Mouse (Mus musculus) MEL (cell line): ENCODE data around the gene Mrpl11.

Experiments used
- CHD2 ChIP-seq: IDR thresholded peaks from 2 replicates; pipeline ENCODE4 v1.6.1; 2011; ENCODE audit warnings: low read length, improper control_type of control experiment
- CTCF ChIP-seq, 3 experiments: IDR thresholded peaks in 2 of 3; conservative IDR thresholded peaks in 1 of 3; 2 replicates each; pipeline ENCODE4 v1.5.1; 2011 to 2012; ENCODE audit warnings: low read length in 3 of 3, low read depth in 2 of 3, mild to moderate bottlenecking in 2 of 3, improper control_type of control experiment in 1 of 3, inconsistent platforms in 1 of 3, mixed read lengths in 1 of 3, moderate library complexity in 1 of 3; ENCODE audit not compliant: control insufficient read depth in 1 of 3, insufficient read depth in 1 of 3, poor library complexity in 1 of 3, severe bottlenecking in 1 of 3
- ELF1 ChIP-seq: IDR thresholded peaks from 2 replicates; pipeline ENCODE4 v1.6.1; 2014; ENCODE audit warnings: low read depth, mild to moderate bottlenecking, inconsistent platforms, low read length, improper control_type of control experiment, moderate library complexity
- ETS1 ChIP-seq: IDR thresholded peaks from 2 replicates; pipeline ENCODE4 v1.6.1; 2012; ENCODE audit warnings: low read depth, mild to moderate bottlenecking, inconsistent platforms, low read length, improper control_type of control experiment, moderate library complexity
- GATA1 ChIP-seq: IDR thresholded peaks from 2 replicates; pipeline ENCODE4 v1.6.1; 2011; ENCODE audit warnings: low read depth, low read length, improper control_type of control experiment
- HCFC1 ChIP-seq: IDR thresholded peaks from 2 replicates; pipeline ENCODE4 v1.6.1; 2012; ENCODE audit warnings: low read depth, mild to moderate bottlenecking, inconsistent platforms, low read length, improper control_type of control experiment, moderate library complexity
- MAFK ChIP-seq: IDR thresholded peaks from 2 replicates; pipeline ENCODE4 v1.6.1; 2011; ENCODE audit warnings: low read depth, mild to moderate bottlenecking, low read length, improper control_type of control experiment, borderline replicate concordance
- MAX ChIP-seq: IDR thresholded peaks from 2 replicates; pipeline ENCODE4 v1.6.1; 2011; ENCODE audit warnings: low read length, improper control_type of control experiment
- MAZ ChIP-seq: IDR thresholded peaks from 2 replicates; pipeline ENCODE4 v1.6.1; 2012; ENCODE audit warnings: low read depth, mild to moderate bottlenecking, inconsistent platforms, low read length, improper control_type of control experiment
- NELFE ChIP-seq: IDR thresholded peaks from 2 replicates; pipeline ENCODE4 v1.6.1; 2011; ENCODE audit warnings: low read depth, low read length, improper control_type of control experiment
- POLR2A ChIP-seq, 2 experiments: IDR thresholded peaks; 2 replicates each; pipeline ENCODE4 v1.6.1; 2011 to 2012; ENCODE audit warnings: low read length in 2 of 2, mild to moderate bottlenecking in 2 of 2, control low read depth in 1 of 2, improper control_type of control experiment in 1 of 2, low read depth in 1 of 2, moderate library complexity in 1 of 2; ENCODE audit not compliant: control insufficient read depth in 1 of 2, insufficient read depth in 1 of 2, poor library complexity in 1 of 2
- TAL1 ChIP-seq: IDR thresholded peaks from 2 replicates; pipeline ENCODE4 v1.6.1; 2012; ENCODE audit warnings: mild to moderate bottlenecking, inconsistent platforms, low read length, moderate library complexity, mixed read lengths
- USF1 ChIP-seq: IDR thresholded peaks from 2 replicates; pipeline ENCODE4 v1.6.1; 2014; ENCODE audit warnings: low read depth, mild to moderate bottlenecking, inconsistent platforms, low read length, improper control_type of control experiment, moderate library complexity
- ZC3H11A ChIP-seq: IDR thresholded peaks from 2 replicates; pipeline ENCODE4 v1.6.1; 2012; ENCODE audit warnings: low read depth, mild to moderate bottlenecking, inconsistent platforms, low read length, improper control_type of control experiment

DNA sequence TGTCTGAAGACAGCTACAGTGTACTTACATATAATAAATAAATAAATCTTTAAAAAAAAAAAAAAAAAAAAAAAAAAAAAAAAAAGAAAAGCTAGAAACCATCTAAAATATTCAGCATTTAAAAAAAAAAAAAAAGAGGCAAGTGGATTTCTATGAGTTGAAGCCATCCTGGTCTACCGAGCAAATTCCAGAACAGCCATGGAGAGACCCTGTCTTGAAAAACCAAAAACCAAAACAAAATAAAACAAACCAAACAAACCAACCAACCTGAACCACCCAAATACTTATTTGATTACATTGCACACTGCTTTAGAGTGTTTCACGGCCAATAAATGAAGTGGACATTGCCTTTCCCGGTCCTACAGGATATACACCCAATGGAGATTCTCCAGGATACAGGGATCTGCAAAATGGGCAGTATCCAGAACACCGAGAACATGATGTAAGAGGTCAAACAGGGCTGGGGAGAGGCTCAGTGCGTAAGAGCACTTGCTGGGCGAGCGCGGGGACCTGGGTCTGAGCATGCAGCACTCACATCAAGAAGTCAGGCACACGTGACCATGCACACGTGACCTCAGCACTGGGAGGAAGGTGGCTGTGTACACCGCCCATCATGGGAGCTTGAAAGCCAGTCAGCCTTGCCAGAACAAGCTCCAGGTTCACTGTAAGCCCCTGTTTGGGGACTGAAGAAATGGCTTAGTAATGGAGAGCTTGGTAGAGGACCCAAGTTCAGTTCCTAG lies 36.7 kb upstream of the Mrpl11 start:
- TF ChIP-seq CTCF (IDR thresholded peaks at IDR 0.05 in 2 of 3, conservative IDR thresholded peaks at IDR 0.05 in 1 of 3; ENCODE audit: control insufficient read depth in 1 of 3, insufficient read depth in 1 of 3, low read depth in 2 of 3, low read length in 3 of 3, poor library complexity in 1 of 3, severe bottlenecking in 1 of 3), result no peak
- no peak for TF ChIP-seq USF1
- TF ChIP-seq POLR2A (IDR thresholded peaks at IDR 0.05; ENCODE audit: control insufficient read depth in 1 of 2, insufficient read depth in 1 of 2, low read depth in 1 of 2, low read length in 2 of 2, poor library complexity in 1 of 2), result no peak
- TF ChIP-seq MAZ, result no peak
- no peak for TF ChIP-seq ELF1
- TF ChIP-seq NELFE, result no peak
- TF ChIP-seq ZC3H11A, result no peak
- TF ChIP-seq MAX, result no peak
- TF ChIP-seq TAL1, result no peak
- no peak for TF ChIP-seq MAFK
- TF ChIP-seq GATA1, result no peak
- TF ChIP-seq HCFC1, result no peak
- TF ChIP-seq CHD2, result no peak
- no peak for TF ChIP-seq ETS1
